Mouse (Mus musculus): ENCODE data around the gene Stk17b.

GRCm38 (mm10) chr1:53791343-53791742 is 6.3 kb upstream of the Stk17b start:
- TF ChIP-seq CTCF (IDR thresholded peaks at IDR 0.05; ENCODE audit: low read depth) (no peak), EP300 (IDR thresholded peaks at IDR 0.05; ENCODE audit: low read depth) (0 out of 2 replicates have a peak, but pooled peaks have one; percentile 29)
